Mouse (Mus musculus): ENCODE measurements at regions not wholly inside any gene's neighbourhood (a gene's known extent, or its start where the extent isn't known, plus 50 kb on each side); places are given as distances from the start of the nearest gene placed in this dataset.

DNA sequence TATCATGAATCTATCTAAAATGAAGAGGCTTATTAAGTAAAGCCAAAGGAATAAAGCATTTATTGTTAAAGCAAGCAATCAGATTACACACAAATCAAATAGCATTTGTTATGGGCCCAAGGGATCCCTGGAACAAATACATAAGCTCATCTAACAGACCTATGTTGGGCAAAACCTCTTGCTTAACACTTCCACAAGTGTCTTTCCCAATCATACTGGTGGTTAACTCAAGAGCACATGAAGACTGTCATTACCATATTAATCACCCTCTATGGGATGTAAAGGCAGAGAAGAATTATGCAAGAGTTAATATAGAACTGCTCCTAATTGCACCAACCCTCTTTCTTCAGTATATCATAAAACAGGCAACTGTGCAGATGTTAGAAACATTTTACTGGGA lies 267.0 kb downstream of the Cdh11 start:
- H3K9ac ChIP-seq (ENCODE audit: low read depth, low read length): no peak overlapping the region
- no peak for DNase-seq
- intact Hi-C loops (cut with DNase I): no loop called here
- H3K27me3 ChIP-seq (ENCODE audit: control insufficient read depth, insufficient read depth, low read length): no peaks in the 10 kb centered on the region
- H3K27ac ChIP-seq: no peak overlapping the region
- no peak overlapping the region for H3K4me3 ChIP-seq
- TF ChIP-seq CTCF (IDR thresholded peaks at IDR 0.05) (no peak), POLR2A (IDR thresholded peaks at IDR 0.05; ENCODE audit: insufficient read depth, low read depth, low read length) (no peak)
- no peaks in the 10 kb centered on the region for H3K4me1 ChIP-seq (ENCODE audit: control insufficient read depth, insufficient read depth, low read length)
- no peaks in the 10 kb centered on the region for H3K79me2 ChIP-seq (replicated peaks; ENCODE audit: control insufficient read depth, insufficient read depth, low read length)
- H3K36me3 ChIP-seq (ENCODE audit: control insufficient read depth, insufficient read depth, low read length): no peaks in the 10 kb centered on the region

DNA sequence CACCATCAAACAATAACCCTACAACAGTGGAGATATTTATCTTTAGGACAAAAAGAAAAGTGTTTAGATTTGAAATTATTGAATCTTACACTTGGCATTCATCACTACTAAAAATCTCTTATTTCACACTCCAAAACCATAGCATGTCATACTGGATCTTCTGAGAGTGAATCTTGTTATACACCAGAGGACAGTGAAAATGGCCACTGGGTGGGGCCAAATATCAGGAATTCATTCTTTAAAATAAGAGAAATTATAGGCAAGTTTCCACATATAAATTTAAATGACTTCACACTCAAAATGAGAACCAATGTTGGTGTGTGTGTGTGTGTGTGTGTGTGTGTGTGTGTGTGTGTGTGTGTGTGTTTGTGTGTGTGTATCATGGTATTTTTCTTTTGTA lies 269.7 kb downstream of the Cdh11 start:
- Histone ChIP-seq H3K9ac (ENCODE audit: low read depth, low read length) (no peak overlapping the region), H3K4me3 (no peak overlapping the region), H3K4me1 (ENCODE audit: control insufficient read depth, insufficient read depth, low read length) (no peaks in the 10 kb centered on the region), H3K79me2 (replicated peaks; ENCODE audit: control insufficient read depth, insufficient read depth, low read length) (no peaks in the 10 kb centered on the region), H3K36me3 (ENCODE audit: control insufficient read depth, insufficient read depth, low read length) (no peaks in the 10 kb centered on the region), H3K27me3 (ENCODE audit: control insufficient read depth, insufficient read depth, low read length) (no peaks in the 10 kb centered on the region), H3K27ac (no peak overlapping the region)
- TF ChIP-seq EP300 (IDR thresholded peaks at IDR 0.05; ENCODE audit: insufficient read depth, low read depth, low read length): no peak
- peak; percentile 57 for TF ChIP-seq CTCF (IDR thresholded peaks at IDR 0.05)
- DNase-seq: no peak
- intact Hi-C loops (cut with DNase I): loop anchor here (2.0 kb wide), 1 partner anchor 265 kb away; no protein-coding TSS in a partner anchor

DNA sequence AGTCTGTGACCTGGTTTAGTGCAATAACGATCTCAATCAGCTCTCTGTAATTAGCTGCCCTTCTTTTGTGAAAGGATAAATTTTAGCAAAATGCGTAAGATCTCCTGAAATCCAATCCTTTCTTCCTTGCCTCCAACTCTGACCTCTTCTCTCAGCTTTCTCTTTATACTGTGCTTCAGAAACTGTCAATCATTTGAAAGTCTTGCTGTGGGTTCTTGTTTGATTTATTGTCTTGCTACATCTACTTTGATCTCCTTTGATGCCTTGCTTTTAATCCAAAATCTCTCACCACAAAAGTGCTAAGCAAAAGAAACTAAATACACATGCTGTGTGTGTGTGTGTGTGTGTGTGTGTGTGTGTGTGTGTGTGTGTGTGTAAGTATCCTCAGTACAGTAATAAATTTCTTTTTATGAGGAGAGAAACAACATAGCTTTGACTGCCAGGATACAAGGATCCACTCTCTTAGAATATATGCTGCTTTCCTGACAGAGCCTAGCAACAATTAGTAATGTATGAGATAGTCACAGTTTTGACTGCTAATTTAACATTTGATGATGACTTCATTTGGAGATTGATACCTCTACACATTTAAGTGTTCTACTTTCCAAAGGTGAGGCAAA lies 270.5 kb downstream of the Cdh11 start:
- TF ChIP-seq EP300 (IDR thresholded peaks at IDR 0.05; ENCODE audit: insufficient read depth, low read depth, low read length) (no peak), CTCF (IDR thresholded peaks at IDR 0.05) (no peak), POLR2A (IDR thresholded peaks at IDR 0.05; ENCODE audit: insufficient read depth, low read depth, low read length) (no peak)
- Histone ChIP-seq H3K4me1 (ENCODE audit: control insufficient read depth, insufficient read depth, low read length) (no peaks in the 10 kb centered on the region), H3K79me2 (replicated peaks; ENCODE audit: control insufficient read depth, insufficient read depth, low read length) (no peaks in the 10 kb centered on the region), H3K36me3 (ENCODE audit: control insufficient read depth, insufficient read depth, low read length) (no peaks in the 10 kb centered on the region), H3K27me3 (ENCODE audit: control insufficient read depth, insufficient read depth, low read length) (no peaks in the 10 kb centered on the region), H3K9ac (ENCODE audit: low read depth, low read length) (no peak overlapping the region), H3K4me3 (no peak overlapping the region), H3K27ac (no peak overlapping the region)
- DNase-seq: no peak
- 89% methylated on average over 2 of the region's 2 CpGs for WGBS
- intact Hi-C loops (cut with DNase I): loop anchor here (2.0 kb wide), 1 partner anchor 266 kb away; no protein-coding TSS in a partner anchor

DNA sequence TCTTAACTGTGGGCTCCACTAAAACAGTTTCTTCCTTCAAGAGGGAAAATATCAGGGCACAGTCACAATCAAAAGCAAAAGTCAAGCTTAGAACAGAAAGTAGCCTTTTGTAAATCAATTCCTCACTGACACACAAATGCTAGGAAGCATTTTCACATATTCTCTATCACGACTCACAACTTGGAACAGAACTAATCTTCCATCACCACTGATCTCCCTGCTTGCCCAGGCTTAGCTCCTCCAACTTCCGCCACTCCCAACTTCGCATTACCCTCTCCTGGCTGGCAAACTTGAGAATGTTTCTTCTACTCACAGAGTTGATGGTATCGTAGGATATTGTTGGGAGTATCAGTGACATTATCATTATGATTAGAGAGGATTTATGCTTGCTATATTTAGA lies 284.7 kb downstream of the Cdh11 start:
- Histone ChIP-seq H3K9ac (ENCODE audit: low read depth, low read length) (no peak overlapping the region), H3K79me2 (replicated peaks; ENCODE audit: control insufficient read depth, insufficient read depth, low read length) (no peaks in the 10 kb centered on the region), H3K27ac (no peak overlapping the region), H3K36me3 (ENCODE audit: control insufficient read depth, insufficient read depth, low read length) (no peaks in the 10 kb centered on the region), H3K27me3 (ENCODE audit: control insufficient read depth, insufficient read depth, low read length) (no peaks in the 10 kb centered on the region), H3K4me3 (no peak overlapping the region), H3K4me1 (ENCODE audit: control insufficient read depth, insufficient read depth, low read length) (no peaks in the 10 kb centered on the region)
- intact Hi-C loops (cut with DNase I): no loop called here
- DNase-seq: no peak
- TF ChIP-seq EP300 (IDR thresholded peaks at IDR 0.05; ENCODE audit: insufficient read depth, low read depth, low read length): no peak
- TF ChIP-seq POLR2A (IDR thresholded peaks at IDR 0.05; ENCODE audit: insufficient read depth, low read depth, low read length): no peak
- no peak for TF ChIP-seq CTCF (IDR thresholded peaks at IDR 0.05)
- WGBS: 60% methylated on average over 4 of the region's 4 CpGs

DNA sequence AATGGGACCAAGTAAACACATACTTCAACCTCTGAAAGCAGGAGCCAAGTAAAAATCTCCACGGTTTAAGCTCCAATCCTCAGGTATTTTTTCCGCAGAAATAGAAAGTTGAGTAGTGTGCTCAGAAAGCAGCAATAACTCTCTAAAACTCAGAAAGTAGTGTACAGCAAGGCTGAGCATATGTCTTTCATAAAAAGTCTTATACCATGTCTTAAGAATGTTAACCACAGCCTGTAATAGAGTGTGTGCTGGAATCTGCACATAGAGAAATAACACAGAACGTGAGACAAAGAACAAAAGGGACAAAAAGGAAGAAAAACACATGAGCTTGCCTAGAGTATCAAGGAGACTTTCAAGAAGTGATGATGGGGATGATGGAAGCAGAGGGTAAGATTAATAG lies 285.2 kb downstream of the Cdh11 start:
- H3K27me3 ChIP-seq (ENCODE audit: control insufficient read depth, insufficient read depth, low read length): no peaks in the 10 kb centered on the region

DNA sequence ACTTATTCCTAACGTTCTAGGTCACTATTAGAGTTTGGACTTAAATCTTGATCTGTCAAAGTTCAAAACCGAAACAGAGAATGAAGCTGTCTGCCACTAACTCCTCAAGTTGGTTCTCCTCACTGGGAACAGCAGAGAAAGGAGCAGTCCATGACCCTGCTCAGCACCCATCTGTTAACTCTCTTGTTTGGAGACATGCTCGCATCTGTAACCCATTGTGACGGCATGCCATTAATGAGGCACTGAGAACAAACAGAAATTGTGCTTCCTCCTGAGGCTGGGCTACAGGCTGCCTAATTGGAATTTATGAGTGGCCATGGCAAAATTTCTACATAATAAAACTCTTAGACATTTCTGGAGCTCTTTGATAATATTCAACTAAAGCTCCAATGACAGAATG lies 286.4 kb downstream of the Cdh11 start:
- no peak for TF ChIP-seq EP300 (IDR thresholded peaks at IDR 0.05; ENCODE audit: insufficient read depth, low read depth, low read length)
- Histone ChIP-seq H3K36me3 (ENCODE audit: control insufficient read depth, insufficient read depth, low read length) (no peaks in the 10 kb centered on the region), H3K27ac (no peak overlapping the region), H3K4me1 (ENCODE audit: control insufficient read depth, insufficient read depth, low read length) (no peaks in the 10 kb centered on the region), H3K9ac (ENCODE audit: low read depth, low read length) (no peak overlapping the region), H3K79me2 (replicated peaks; ENCODE audit: control insufficient read depth, insufficient read depth, low read length) (no peaks in the 10 kb centered on the region), H3K27me3 (ENCODE audit: control insufficient read depth, insufficient read depth, low read length) (no peaks in the 10 kb centered on the region), H3K4me3 (no peak overlapping the region)
- intact Hi-C loops (cut with DNase I): no loop called here
- 71% methylated on average over 4 of the region's 4 CpGs for WGBS
- DNase-seq: no peak

More for the DNA sequence above, 285.2 kb downstream of the Cdh11 start:
- no peak overlapping the region for H3K4me3 ChIP-seq
- WGBS: 68% methylated on average over 3 of the region's 3 CpGs
- intact Hi-C loops (cut with DNase I): no loop called here
- DNase-seq: no peak
- no peak overlapping the region for H3K27ac ChIP-seq
- no peaks in the 10 kb centered on the region for H3K36me3 ChIP-seq (ENCODE audit: control insufficient read depth, insufficient read depth, low read length)
- H3K4me1 ChIP-seq (ENCODE audit: control insufficient read depth, insufficient read depth, low read length): no peaks in the 10 kb centered on the region
- H3K79me2 ChIP-seq (replicated peaks; ENCODE audit: control insufficient read depth, insufficient read depth, low read length): no peaks in the 10 kb centered on the region
- no peak overlapping the region for H3K9ac ChIP-seq (ENCODE audit: low read depth, low read length)
- TF ChIP-seq CTCF (IDR thresholded peaks at IDR 0.05) (no peak), EP300 (IDR thresholded peaks at IDR 0.05; ENCODE audit: insufficient read depth, low read depth, low read length) (no peak), POLR2A (IDR thresholded peaks at IDR 0.05; ENCODE audit: insufficient read depth, low read depth, low read length) (no peak)

All from heart, adult 2 months (tissue).